Mouse (Mus musculus): ENCODE measurements around the gene Rab1b.
"Not testable (repeated sequence)": the region's sequence is repeated elsewhere in the genome, so short reads cannot be mapped to it uniquely, and the experiment has no call there.

Rab1b gene

GRCm38 (mm10) chr19:5097521-5098362 lies 9.1 kb downstream of the Rab1b start:
- in situ Hi-C loops (cut with MseI, MboI) = no loop called here

GRCm38 (mm10) chr19:5095887-5096474 lies 10.9 kb downstream of the Rab1b start:
- in situ Hi-C loops (cut with MseI, MboI) = no loop called here

GRCm38 (mm10) chr19:5094746-5095417 lies 12.0 kb downstream of the Rab1b start:
- in situ Hi-C loops (cut with MseI, MboI) = loop anchor here in 1 of 2 experiments (5.0 kb wide), 1 partner anchor 47 kb away; no protein-coding TSS in a partner anchor

GRCm38 (mm10) chr19:5094243-5094632 lies 12.6 kb downstream of the Rab1b start:
- in situ Hi-C loops (cut with MseI, MboI) = loop anchor here in 1 of 2 experiments (5.0 kb wide), 1 partner anchor 48 kb away; no protein-coding TSS in a partner anchor

GRCm38 (mm10) chr19:5093481-5094242 lies 13.2 kb downstream of the Rab1b start:
- in situ Hi-C loops (cut with MseI, MboI) = loop anchor here in 1 of 2 experiments (5.0 kb wide), 1 partner anchor 49 kb away; no protein-coding TSS in a partner anchor

GRCm38 (mm10) chr19:5092083-5092482 lies 14.8 kb downstream of the Rab1b start:
- in situ Hi-C loops (cut with MseI, MboI) = loop anchor here in 1 of 2 experiments (5.0 kb wide), 1 partner anchor 50 kb away; no protein-coding TSS in a partner anchor

- in situ Hi-C loops (cut with MseI, MboI) = no loop called here
Measured at GRCm38 (mm10) chr19:5089324-5089723, 17.5 kb downstream of the Rab1b start.

- in situ Hi-C loops (cut with MseI, MboI) = no loop called here
Measured at GRCm38 (mm10) chr19:5087884-5088728, 18.8 kb downstream of the Rab1b start, which contains the start of gene Yif1a. Gene Yif1a (plus strand): TSS chr19:5088538.

- in situ Hi-C loops (cut with MseI, MboI) = not testable (repeated sequence)
Measured at GRCm38 (mm10) chr19:5086533-5086932, 20.3 kb downstream of the Rab1b start.

GRCm38 (mm10) chr19:5085145-5085863 lies 21.6 kb downstream of the Rab1b start, which contains the start of gene Tmem151a:
Gene Tmem151a (minus strand): TSS chr19:5085531.
- in situ Hi-C loops (cut with MseI, MboI) = no loop called here

GRCm38 (mm10) chr19:5084834-5085144 lies 22.1 kb downstream of the Rab1b start:
- in situ Hi-C loops (cut with MseI, MboI) = no loop called here

GRCm38 (mm10) chr19:5083961-5084833 lies 22.7 kb downstream of the Rab1b start:
- in situ Hi-C loops (cut with MseI, MboI) = no loop called here

GRCm38 (mm10) chr19:5082596-5082995 lies 24.3 kb downstream of the Rab1b start:
- in situ Hi-C loops (cut with MseI, MboI) = no loop called here

GRCm38 (mm10) chr19:5082005-5082404 lies 24.9 kb downstream of the Rab1b start:
- in situ Hi-C loops (cut with MseI, MboI) = no loop called here

GRCm38 (mm10) chr19:5079279-5079678 lies 27.6 kb downstream of the Rab1b start:
- in situ Hi-C loops (cut with MseI, MboI) = no loop called here

- in situ Hi-C loops (cut with MseI, MboI) = no loop called here
Measured at GRCm38 (mm10) chr19:5073518-5073917, 33.4 kb downstream of the Rab1b start.

GRCm38 (mm10) chr19:5073028-5073427 lies 33.8 kb downstream of the Rab1b start:
- in situ Hi-C loops (cut with MseI, MboI) = no loop called here

- in situ Hi-C loops (cut with MseI, MboI) = no loop called here
Measured at GRCm38 (mm10) chr19:5072389-5073019, 34.4 kb downstream of the Rab1b start.
